Mouse (Mus musculus) neural tube, embryonic 15.5 days (tissue): ENCODE measurements at regions not wholly inside any gene's neighbourhood (a gene's known extent, or its start where the extent isn't known, plus 50 kb on each side); places are given as distances from the start of the nearest gene placed in this dataset.
A peak's percentile ranks its signal among the peaks of the same experiment; 100 is the strongest.

Source experiments
- ATAC-seq: fragments of 200-750 bp; cut with Nextera tagmentation; 2 replicates; pipeline ENCODE4 v1.8.0; 2017; ENCODE audit warnings: mild to moderate bottlenecking, moderate TSS enrichment, moderate library complexity; ENCODE audit not compliant: low FRiP score
- H3K27ac ChIP-seq: fragments of 300-500 bp; sonication (generic); replicated peaks from 2 replicates; pipeline ENCODE4 v1.5.1; 2015; ENCODE audit warnings: mild to moderate bottlenecking, inconsistent platforms
- H3K27me3 ChIP-seq: fragments of 300-500 bp; sonication (generic); replicated peaks from 2 replicates; pipeline ENCODE4 v1.6.1; 2015; ENCODE audit warnings: inconsistent platforms
- H3K36me3 ChIP-seq: fragments of 300-500 bp; sonication (generic); 2 replicates; pipeline ENCODE4 v1.6.1; 2015; ENCODE audit warnings: inconsistent platforms
- H3K4me1 ChIP-seq: fragments of 300-500 bp; sonication (generic); 2 replicates; pipeline ENCODE4 v1.6.1; 2015; ENCODE audit warnings: inconsistent platforms
- H3K4me2 ChIP-seq: fragments of 300-500 bp; sonication (generic); 2 replicates; pipeline ENCODE4 v1.6.1; 2015; ENCODE audit warnings: inconsistent platforms, mild to moderate bottlenecking, moderate library complexity
- H3K4me3 ChIP-seq: fragments of 300-500 bp; sonication (generic); replicated peaks from 2 replicates; pipeline ENCODE4 v1.5.1; 2015; ENCODE audit warnings: mild to moderate bottlenecking, inconsistent platforms
- H3K9ac ChIP-seq: fragments of 300-500 bp; sonication (generic); replicated peaks from 2 replicates; pipeline ENCODE4 v1.6.1; 2015; ENCODE audit warnings: mild to moderate bottlenecking, inconsistent platforms
- H3K9me3 ChIP-seq: fragments of 300-500 bp; sonication (generic); replicated peaks from 2 replicates; pipeline ENCODE4 v1.6.1; 2016; ENCODE audit warnings: inconsistent platforms
- WGBS: fragments of 180-500 bp; shearing (Covaris S2); methylation state at CpG from one replicate; pipeline ENCODE4 v1.1.7; 2015; ENCODE audit warnings: mixed read lengths; 5-methylcytosine and 5-hydroxymethylcytosine counted together

DNA sequence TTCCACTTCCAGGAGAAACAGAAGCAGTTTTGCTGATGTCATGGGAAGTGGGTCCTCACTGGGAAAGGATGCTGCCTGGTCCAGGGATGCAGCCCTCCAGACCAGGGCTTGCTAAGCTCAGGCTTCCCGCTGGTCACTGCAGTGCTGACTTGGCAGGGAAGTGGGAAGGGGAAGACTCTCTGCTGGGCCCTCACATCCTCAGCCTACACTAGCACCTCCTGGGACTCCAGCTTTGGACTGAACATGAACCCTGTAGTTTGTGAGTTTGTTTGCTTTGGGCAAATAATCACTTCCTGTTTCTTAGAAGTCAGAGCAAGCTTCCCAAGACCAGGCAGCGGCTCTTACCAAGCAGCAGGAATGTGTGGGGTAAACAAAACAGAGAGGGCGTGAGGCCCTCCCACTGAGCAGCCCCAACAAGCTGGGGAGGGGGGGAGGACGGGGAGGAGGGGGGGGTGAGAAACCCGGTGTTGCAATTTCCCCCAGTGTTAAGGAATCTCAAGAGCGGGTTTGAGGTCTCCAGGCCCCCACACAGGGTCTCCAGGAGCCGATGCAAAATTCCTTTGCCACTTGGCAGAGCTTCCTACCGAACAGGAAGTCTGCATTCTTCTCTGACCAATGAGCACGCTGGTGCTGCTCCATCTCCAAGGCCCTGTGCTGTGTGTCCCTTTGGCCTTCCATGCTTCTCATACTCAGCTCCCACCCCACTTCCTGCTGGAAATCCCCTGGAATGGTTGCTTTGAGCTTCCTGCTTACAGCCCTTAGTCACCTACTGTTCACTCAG, 367.7 kb upstream of the Smim15 start:
- H3K4me3 ChIP-seq = no peak overlapping the region
- no peaks in the 10 kb centered on the region for H3K9me3 ChIP-seq
- no peak overlapping the region for H3K9ac ChIP-seq
- peak overlapping the region; percentile 5; the same call in 1 of the 2 replicates for H3K4me2 ChIP-seq
- peak; percentile 61; the same call in 1 of the 2 replicates for ATAC-seq
- peaks cover 16% of the 10 kb centered on the region for H3K4me1 ChIP-seq
- 24% methylated on average over 9 of the region's 9 CpGs for WGBS
- peak overlapping the region; percentile 58 for H3K27ac ChIP-seq
- no peaks in the 10 kb centered on the region for H3K36me3 ChIP-seq
- no peaks in the 10 kb centered on the region for H3K27me3 ChIP-seq

DNA sequence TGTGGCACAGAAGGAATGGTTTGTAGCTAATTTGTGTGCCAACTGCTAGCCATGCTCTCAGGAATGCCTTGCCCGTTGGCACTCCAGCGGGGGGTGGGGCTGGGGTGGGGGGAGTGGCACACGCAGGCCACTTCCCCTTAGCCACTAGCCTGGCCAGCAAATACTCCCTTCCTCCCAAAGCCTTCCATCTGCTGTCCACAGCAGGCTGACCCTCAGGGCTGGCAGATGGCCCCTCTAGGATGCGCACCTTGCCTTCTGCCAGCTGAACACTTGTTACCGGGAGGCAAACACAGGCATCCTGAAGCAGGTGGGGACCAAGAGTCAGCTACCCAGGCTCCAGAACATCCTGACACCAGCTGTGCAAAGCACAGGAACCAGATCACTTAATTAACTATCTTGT, 372.1 kb upstream of the Smim15 start:
- no peak overlapping the region for H3K27ac ChIP-seq
- H3K4me3 ChIP-seq = no peak overlapping the region
- 68% methylated on average over 5 of the region's 5 CpGs for WGBS
- no peak overlapping the region for H3K9ac ChIP-seq
- no peak for ATAC-seq
- H3K9me3 ChIP-seq = no peaks in the 10 kb centered on the region
- H3K4me2 ChIP-seq = no peak overlapping the region
- H3K36me3 ChIP-seq = no peaks in the 10 kb centered on the region
- H3K27me3 ChIP-seq = no peaks in the 10 kb centered on the region
- H3K4me1 ChIP-seq = peaks cover 16% of the 10 kb centered on the region

DNA sequence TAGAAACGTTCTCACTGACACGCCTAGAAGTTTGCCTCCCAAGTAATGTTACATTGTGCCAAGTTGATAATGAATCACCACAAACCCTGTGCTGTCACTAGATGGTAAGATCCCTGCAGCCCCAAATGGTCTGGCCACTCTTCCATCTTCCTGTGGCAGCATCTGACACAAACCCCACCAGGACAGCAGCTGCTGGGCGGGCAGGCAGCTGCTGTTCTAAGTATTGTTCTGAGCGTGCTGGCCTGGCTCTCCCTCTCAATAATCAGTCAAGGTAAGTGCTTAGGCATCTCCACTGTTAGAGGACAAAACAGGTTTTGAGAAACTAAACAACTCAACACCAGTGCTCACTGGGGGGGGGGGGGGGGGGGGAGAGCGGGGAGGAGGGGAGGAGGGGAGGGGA, 375.7 kb upstream of the Smim15 start:
- Histone ChIP-seq H3K27ac (no peak overlapping the region), H3K4me2 (no peak overlapping the region), H3K9me3 (no peaks in the 10 kb centered on the region), H3K36me3 (no peaks in the 10 kb centered on the region), H3K27me3 (no peaks in the 10 kb centered on the region), H3K4me3 (no peak overlapping the region), H3K9ac (no peak overlapping the region), H3K4me1 (peaks cover 11% of the 10 kb centered on the region)
- WGBS = 40% methylated on average over 4 of the region's 5 CpGs
- ATAC-seq = no peak

DNA sequence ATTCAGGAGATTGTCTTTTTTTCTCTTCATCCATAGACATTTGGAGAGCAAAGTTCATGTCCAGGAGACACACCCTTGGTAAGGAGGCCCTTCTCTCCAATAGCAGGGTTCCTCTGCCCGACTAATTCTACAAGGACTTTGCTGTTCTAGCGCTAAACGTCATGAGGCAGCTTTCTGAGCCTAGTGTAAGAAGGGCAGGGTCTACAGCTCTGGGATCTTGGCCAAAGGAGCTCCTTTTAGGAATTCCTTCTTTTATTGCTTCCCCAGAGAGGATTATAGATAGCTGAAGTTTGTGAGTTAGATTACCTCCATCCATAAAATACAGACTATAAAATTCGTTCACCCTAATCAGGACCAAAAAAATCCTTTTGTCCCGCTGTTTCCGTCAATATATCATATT, 378.5 kb upstream of the Smim15 start:
- Histone ChIP-seq H3K27me3 (no peaks in the 10 kb centered on the region), H3K4me1 (peaks cover 19% of the 10 kb centered on the region), H3K9me3 (no peaks in the 10 kb centered on the region), H3K36me3 (no peaks in the 10 kb centered on the region), H3K9ac (no peak overlapping the region), H3K4me3 (no peak overlapping the region), H3K4me2 (no peak overlapping the region), H3K27ac (no peak overlapping the region)
- 64% methylated on average over 6 of the region's 6 CpGs for WGBS
- no peak for ATAC-seq

GRCm38 (mm10) chr13:107664197-107664596, 380.0 kb upstream of the Smim15 start:
- H3K27me3 ChIP-seq = no peaks in the 10 kb centered on the region
- H3K36me3 ChIP-seq = no peaks in the 10 kb centered on the region
- H3K4me1 ChIP-seq = peaks cover 19% of the 10 kb centered on the region
- ATAC-seq = no peak
- 43% methylated on average over 8 of the region's 8 CpGs for WGBS
- no peaks in the 10 kb centered on the region for H3K9me3 ChIP-seq
- H3K4me3 ChIP-seq = no peak overlapping the region
- H3K27ac ChIP-seq = 0 out of 2 replicates have a peak overlapping the region, but pooled peaks have one; percentile 11
- H3K4me2 ChIP-seq = peak overlapping the region; percentile 18; the same call in 1 of the 2 replicates
- no peak overlapping the region for H3K9ac ChIP-seq

DNA sequence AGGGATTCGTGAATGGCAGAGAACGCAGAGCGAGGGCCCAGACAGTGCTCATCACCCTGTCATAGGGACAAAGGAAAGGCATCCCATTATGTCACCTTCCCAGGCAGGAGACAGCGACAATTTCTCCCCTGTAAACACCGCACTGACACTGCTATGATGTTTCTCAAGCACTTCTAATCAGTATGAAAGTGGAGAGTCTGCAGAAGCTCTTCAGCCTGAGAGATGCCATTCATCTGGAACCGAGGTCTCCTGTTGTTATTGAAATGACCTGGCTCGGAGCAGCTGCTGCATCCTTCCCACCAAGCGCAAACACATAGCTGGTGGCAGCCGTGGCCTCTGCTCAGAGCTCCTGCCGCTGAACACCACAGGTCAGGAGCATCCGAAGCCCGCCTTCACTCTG, 380.5 kb upstream of the Smim15 start:
- Histone ChIP-seq H3K4me1 (peaks cover 19% of the 10 kb centered on the region), H3K27ac (0 out of 2 replicates have a peak overlapping the region, but pooled peaks have one; percentile 11), H3K9ac (no peak overlapping the region), H3K36me3 (no peaks in the 10 kb centered on the region), H3K27me3 (no peaks in the 10 kb centered on the region), H3K4me3 (no peak overlapping the region), H3K9me3 (no peaks in the 10 kb centered on the region), H3K4me2 (peak overlapping the region; percentile 18)
- WGBS = 13% methylated on average over 12 of the region's 12 CpGs
- peak; percentile 34 for ATAC-seq

DNA sequence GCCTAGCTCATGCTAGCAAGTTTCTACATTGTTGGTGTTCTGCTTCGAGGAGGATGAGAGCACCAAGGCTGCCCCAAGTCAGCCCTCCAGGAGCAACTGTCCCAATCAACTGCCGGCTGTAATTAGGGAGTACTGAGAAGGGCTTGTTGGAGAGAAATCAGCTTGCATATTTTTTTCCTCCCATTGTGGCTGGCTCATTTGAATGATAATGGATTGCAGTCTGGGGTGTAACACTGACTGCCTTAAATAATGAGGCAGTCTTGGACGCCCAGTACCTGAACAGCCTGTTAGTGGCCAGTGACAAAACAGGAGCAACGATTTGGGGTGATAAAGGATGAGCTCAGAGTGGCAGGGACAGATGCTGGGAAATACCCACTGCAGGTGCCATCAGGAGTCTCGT, 382.8 kb upstream of the Smim15 start:
- WGBS = 9% methylated on average over 5 of the region's 5 CpGs
- no peak overlapping the region for H3K27ac ChIP-seq
- H3K4me1 ChIP-seq = peaks cover 19% of the 10 kb centered on the region
- no peaks in the 10 kb centered on the region for H3K27me3 ChIP-seq
- no peak overlapping the region for H3K9ac ChIP-seq
- no peak for ATAC-seq
- no peaks in the 10 kb centered on the region for H3K9me3 ChIP-seq
- H3K4me3 ChIP-seq = no peak overlapping the region
- H3K36me3 ChIP-seq = no peaks in the 10 kb centered on the region
- no peak overlapping the region for H3K4me2 ChIP-seq

DNA sequence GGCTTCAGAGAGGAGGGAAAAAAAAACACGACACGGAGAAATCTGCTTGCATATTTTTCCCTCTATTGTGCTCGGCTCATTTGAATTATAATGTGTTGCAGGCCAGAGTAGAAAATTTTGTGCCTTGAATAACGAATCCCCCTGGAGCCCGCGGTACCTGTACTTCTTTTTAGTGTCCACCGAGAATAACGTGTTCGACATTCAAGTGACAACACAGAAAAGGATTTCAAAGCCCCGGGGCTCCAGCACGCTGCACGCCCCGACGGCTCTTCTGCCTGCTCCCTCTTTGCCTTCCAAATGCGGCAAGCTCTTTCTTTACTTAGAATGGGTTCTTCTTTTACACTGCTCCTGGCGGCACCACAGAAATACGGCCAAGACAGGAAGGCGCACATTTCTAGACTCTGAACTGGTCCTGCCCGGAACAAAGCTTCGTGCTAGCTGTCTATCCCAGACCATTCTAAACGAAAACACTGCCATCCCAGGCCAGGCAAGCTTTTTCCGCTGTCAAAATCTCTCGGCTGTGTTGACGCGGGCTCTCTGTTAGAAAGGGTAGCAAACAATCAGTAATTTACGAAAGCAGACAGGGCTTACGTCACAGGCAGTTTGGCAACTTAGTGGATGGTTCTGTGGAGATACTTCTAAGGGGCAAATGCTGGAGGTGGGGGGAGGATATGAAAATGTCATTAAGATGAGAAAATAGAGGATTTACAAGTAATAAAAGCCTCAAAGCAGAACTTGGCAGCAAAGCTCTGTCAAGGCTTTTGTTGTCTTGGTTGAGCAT, 398.2 kb upstream of the Smim15 start:
- H3K36me3 ChIP-seq = no peaks in the 10 kb centered on the region
- 2% methylated on average over 27 of the region's 27 CpGs for WGBS
- peaks cover 21% of the 10 kb centered on the region for H3K4me1 ChIP-seq
- ATAC-seq = peak; percentile 16; the same call in 1 of the 2 replicates
- H3K4me2 ChIP-seq = peak overlapping the region; percentile 65
- peak overlapping the region; percentile 46 for H3K9ac ChIP-seq
- H3K9me3 ChIP-seq = no peaks in the 10 kb centered on the region
- peak overlapping the region; percentile 69 for H3K27ac ChIP-seq
- peaks cover 6% of the 10 kb centered on the region for H3K27me3 ChIP-seq
- H3K4me3 ChIP-seq = peak overlapping the region; percentile 39

DNA sequence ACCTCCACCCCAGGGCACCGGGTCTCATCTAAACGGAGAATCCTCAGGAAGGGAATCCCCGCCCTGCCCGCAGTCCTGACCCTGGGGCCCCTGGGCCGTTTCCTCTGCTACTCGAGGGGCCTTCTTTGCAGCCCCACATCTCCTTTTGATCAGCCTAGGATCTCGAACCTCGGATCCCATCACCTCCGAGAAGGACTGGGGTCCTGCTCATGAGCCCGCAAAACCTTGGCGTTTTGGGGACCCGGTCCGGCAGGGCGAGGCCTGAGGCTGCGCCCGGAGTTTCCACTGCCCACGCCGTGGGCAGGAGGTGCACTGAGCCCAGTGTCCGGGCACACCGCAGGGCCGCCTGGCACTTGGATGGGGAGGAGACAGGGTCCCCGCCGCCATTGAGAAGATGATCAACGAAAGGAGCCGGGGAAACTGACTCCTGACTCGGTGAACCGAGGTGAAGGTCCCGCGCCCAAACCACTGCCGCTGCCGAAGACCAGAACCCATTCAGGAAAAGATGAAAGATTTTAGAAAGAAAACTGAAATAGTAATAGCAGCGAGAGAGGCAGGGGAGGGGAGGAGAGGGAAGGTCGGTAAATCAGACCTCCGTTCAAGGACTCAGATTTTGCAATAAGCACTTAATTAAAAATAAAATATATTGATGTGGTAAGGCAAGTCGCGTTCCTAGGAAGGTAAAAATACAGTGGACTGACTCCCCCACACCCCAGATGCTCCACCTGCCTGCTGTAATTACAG, 399.0 kb upstream of the Smim15 start:
- H3K4me3 ChIP-seq = peak overlapping the region; percentile 39
- H3K4me2 ChIP-seq = peak overlapping the region; percentile 65
- peak overlapping the region; percentile 69 for H3K27ac ChIP-seq
- no peaks in the 10 kb centered on the region for H3K36me3 ChIP-seq
- 7% methylated on average over 36 of the region's 36 CpGs for WGBS
- H3K4me1 ChIP-seq = peaks cover 21% of the 10 kb centered on the region
- H3K9ac ChIP-seq = peak overlapping the region; percentile 46
- H3K9me3 ChIP-seq = no peaks in the 10 kb centered on the region
- peaks cover 6% of the 10 kb centered on the region for H3K27me3 ChIP-seq
- ATAC-seq = no peak; the same call in 1 of the 2 replicates

DNA sequence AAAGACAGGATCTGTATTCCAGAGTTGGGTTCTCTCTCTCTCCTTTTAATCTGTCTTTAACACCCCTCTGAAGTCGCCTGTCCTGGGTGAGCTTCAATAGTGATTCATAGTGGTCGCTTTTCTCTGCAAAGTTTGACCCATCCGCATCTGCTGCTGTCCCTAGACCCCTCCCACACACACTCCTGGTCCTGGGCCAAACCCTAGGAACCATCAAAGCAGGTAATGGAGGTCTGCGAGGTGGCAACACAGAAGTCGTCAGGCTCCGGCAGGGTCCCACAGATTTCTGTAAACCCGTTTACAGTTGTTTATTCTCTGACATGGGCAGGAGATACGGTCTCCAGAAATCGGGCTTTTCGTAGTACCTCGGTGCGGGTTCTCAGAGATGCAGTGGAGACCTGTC, 399.5 kb upstream of the Smim15 start:
- no peak overlapping the region for H3K27ac ChIP-seq
- WGBS = 48% methylated on average over 12 of the region's 12 CpGs
- H3K9ac ChIP-seq = no peak overlapping the region
- H3K4me1 ChIP-seq = peaks cover 21% of the 10 kb centered on the region
- H3K4me3 ChIP-seq = peak overlapping the region; percentile 39
- H3K9me3 ChIP-seq = no peaks in the 10 kb centered on the region
- H3K27me3 ChIP-seq = peaks cover 6% of the 10 kb centered on the region
- ATAC-seq = no peak
- peak overlapping the region; percentile 65 for H3K4me2 ChIP-seq
- H3K36me3 ChIP-seq = no peaks in the 10 kb centered on the region

DNA sequence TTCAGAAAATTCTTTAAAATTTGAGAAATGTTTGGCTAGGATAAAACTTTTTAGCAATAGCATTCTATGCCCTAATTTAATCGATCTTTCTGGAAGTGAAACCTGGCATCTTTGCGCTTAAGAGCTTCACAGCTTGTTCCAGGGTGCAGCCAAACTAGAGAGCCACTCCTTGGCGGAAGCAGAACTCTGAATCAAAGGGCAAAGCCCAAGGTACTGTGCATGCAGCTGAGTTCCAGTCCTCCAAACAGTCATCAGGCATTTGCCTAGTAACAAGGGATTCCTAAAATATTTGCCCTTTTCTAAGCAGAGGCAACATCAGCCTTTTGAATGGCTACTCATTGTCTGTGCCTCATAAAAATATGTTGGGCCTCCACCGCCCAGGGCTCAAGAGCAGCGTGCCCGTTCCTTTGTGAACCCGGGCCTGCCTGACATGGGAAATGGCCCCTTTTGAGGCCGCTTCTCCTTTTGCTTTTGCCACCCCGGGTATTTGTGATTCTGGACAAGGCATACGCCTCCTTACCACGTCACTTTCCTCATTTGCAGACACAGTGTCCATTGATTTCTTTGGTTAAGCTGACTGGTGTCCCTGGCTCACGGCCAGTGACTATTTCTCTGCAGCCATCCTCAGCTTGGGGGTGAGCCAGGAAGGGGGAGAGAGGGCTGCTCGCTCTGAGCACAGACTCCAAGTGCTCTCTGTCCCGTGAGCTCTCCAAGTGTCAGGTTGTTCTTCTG, 402.2 kb upstream of the Smim15 start:
- ATAC-seq = peak; percentile 70
- Histone ChIP-seq H3K9me3 (no peaks in the 10 kb centered on the region), H3K9ac (no peak overlapping the region), H3K4me2 (no peak overlapping the region), H3K4me1 (peaks cover 21% of the 10 kb centered on the region), H3K27me3 (no peaks in the 10 kb centered on the region), H3K4me3 (no peak overlapping the region), H3K27ac (peak overlapping the region; percentile 68), H3K36me3 (no peaks in the 10 kb centered on the region)
- 32% methylated on average over 14 of the region's 14 CpGs for WGBS
